Mouse (Mus musculus) liver, embryonic 14.5 days (tissue): ENCODE measurements around the gene Myl6b.

Source experiments
- CTCF ChIP-seq: IDR thresholded peaks from 2 replicates; pipeline ENCODE4 v1.5.1; 2016; ENCODE audit warnings: antibody characterized with exemption, low read depth, control low read depth
- EP300 ChIP-seq: IDR thresholded peaks from 2 replicates; pipeline ENCODE4 v1.6.1; 2016; ENCODE audit warnings: antibody characterized with exemption, low read depth

DNA sequence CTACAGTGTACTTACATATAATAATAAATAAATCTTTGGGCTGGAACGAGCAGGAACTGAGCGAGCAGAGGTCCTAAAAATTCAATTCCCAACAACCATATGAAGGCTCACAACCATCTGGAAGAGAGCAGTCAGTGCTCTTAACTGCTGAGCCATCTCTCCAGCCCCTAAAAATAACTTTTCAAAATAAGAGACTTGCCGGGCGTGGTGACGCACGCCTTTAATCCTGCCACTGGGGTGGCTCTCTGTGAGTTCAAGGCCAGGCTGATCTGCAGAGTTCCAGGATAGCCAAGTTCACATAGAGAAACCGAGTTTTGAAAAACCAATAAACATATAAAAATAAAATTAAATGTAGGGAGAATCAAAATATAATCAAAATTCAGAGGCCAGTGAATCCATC is 12.1 kb downstream of the Myl6b start:
- no peak for TF ChIP-seq CTCF
- no peak for TF ChIP-seq EP300
